Comparison of ENCODE assay signal across 30 mouse cellular contexts in genomic region chr11:116203150-116203549, GRCm38 (mm10). TPM values are rescaled to one million over a fixed set of nuclear protein-coding genes. Genes with fewer than 3 reads are reported as not detected.
"Had no signal": no experiment of that assay in that cellular context is flagged by ENCODE, and none has a peak within 500 bp of the region (broad histone marks: within the 10 kb centered on the region; RNA-seq: fewer than 3 reads in every experiment).

No protein-coding gene starts in this region.

- H3K4me2 ChIP-seq: limb, embryonic 12.5 days; limb, embryonic 13.5 days; limb, embryonic 15.5 days; liver, embryonic 13.5 days; liver, embryonic 15.5 days; lung, embryonic 14.5 days; lung, embryonic 15.5 days; midbrain, embryonic 11.5 days; midbrain, embryonic 12.5 days; midbrain, embryonic 13.5 days; midbrain, embryonic 15.5 days had no signal

- H3K9me3 ChIP-seq: limb, embryonic 10.5 days; limb, embryonic 12.5 days; limb, embryonic 13.5 days; liver, embryonic 13.5 days; liver, embryonic 15.5 days; lung, embryonic 15.5 days; midbrain, embryonic 10.5 days; midbrain, embryonic 12.5 days; midbrain, embryonic 13.5 days; midbrain, embryonic 15.5 days had no signal

- DNase-seq: left cerebral cortex, postnatal 4 days; liver; liver, embryonic 13.5 days; lung, adult 18-20 months; lung, adult 2 months; lung, embryonic 14.5 days; lung, postnatal 10 days; lung, postnatal 14 days; lung, postnatal 36 days; lung, postnatal 4 days; midbrain, embryonic 14.5 days had no signal

- H3K27ac ChIP-seq: left cerebral cortex, adult 2 months; limb, embryonic 10.5 days; limb, embryonic 12.5 days; limb, embryonic 13.5 days; limb, embryonic 15.5 days; liver, embryonic 13.5 days; liver, embryonic 14.5 days; liver, embryonic 15.5 days; lung, embryonic 15.5 days; macrophage; midbrain, embryonic 10.5 days; midbrain, embryonic 12.5 days; midbrain, embryonic 13.5 days; midbrain, embryonic 15.5 days had no signal

- H3K4me3 ChIP-seq: left cerebral cortex, adult 2 months; limb, embryonic 10.5 days; limb, embryonic 12.5 days; limb, embryonic 13.5 days; limb, embryonic 15.5 days; liver, embryonic 13.5 days; liver, embryonic 15.5 days; lung, embryonic 15.5 days; megakaryocyte, embryonic 14.5 days; midbrain, embryonic 10.5 days; midbrain, embryonic 12.5 days; midbrain, embryonic 13.5 days; midbrain, embryonic 15.5 days; myocyte had no signal

- H3K9ac ChIP-seq: limb, embryonic 12.5 days; limb, embryonic 13.5 days; limb, embryonic 15.5 days; liver, embryonic 13.5 days; liver, embryonic 14.5 days; liver, embryonic 15.5 days; lung, embryonic 14.5 days; lung, embryonic 15.5 days; midbrain, embryonic 12.5 days; midbrain, embryonic 13.5 days; midbrain, embryonic 15.5 days had no signal

- ATAC-seq: lung, postnatal 0 days; midbrain, embryonic 13.5 days; midbrain, embryonic 15.5 days; midbrain, embryonic 16.5 days had no signal

- H3K36me3 ChIP-seq: midbrain, embryonic 15.5 days had no signal

- H3K27me3 ChIP-seq: limb, embryonic 12.5 days; limb, embryonic 13.5 days; limb, embryonic 15.5 days; liver, embryonic 13.5 days; liver, embryonic 15.5 days; lung, embryonic 15.5 days; megakaryocyte, embryonic 14.5 days; midbrain, embryonic 12.5 days; midbrain, embryonic 13.5 days; midbrain, embryonic 15.5 days had no signal

RNA-seq across cellular contexts. Expression of gene Evpl, which starts 34.7 kb away (rescaled TPM):
- total RNA-seq: monocyte, adult 5-6 weeks had no signal
- polyA plus RNA-seq: macrophage had no signal
